ENCODE assay signal across 21 mouse cellular contexts in the genomic region with DNA sequence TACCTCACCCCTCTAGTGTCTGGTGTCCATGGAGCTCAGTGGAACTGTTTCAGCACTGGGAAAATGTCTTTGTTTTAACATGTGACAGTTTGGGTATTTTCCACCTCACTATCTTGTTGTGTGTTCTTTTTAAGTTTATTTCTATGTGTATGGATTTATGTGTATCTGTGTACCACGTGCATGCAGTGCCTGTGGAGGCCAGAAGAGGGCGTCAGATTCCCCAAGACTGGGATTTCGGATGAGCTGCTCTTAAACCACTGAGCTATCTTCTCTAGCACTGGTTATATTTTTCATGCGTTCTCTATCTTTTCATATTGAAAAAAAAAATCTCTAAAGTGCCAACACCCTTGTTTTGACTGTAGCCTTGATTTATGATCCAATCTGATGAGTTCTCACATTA.
DNase-seq lines count a peak whose midpoint lies in the region; ATAC-seq and TF ChIP-seq lines count a peak whose summit lies in the region.
"Had no signal": no experiment of that assay in that cellular context is flagged by ENCODE, and none has a peak within 500 bp of the region (broad histone marks: within the 10 kb centered on the region; RNA-seq: fewer than 3 reads in every experiment).

No protein-coding gene starts in this region.

- peak; percentile 10; the same call in 1 of the 2 replicates for TF ChIP-seq CTCF in forebrain, postnatal 0 days (IDR thresholded peaks at IDR 0.05; ENCODE audit: low read depth)
- peak; percentile 45 for TF ChIP-seq CTCF in layer of hippocampus, adult 2 months (conservative IDR thresholded peaks at IDR 0.05)
- peak; percentile 43 for TF ChIP-seq CTCF in ES-Bruce4 (IDR thresholded peaks at IDR 0.05; ENCODE audit: low read depth, low read length)

- no peaks in the 10 kb centered on the region for H3K36me3 ChIP-seq in forebrain, postnatal 0 days (ENCODE audit: insufficient read depth)
- no peaks in the 10 kb centered on the region for H3K36me3 ChIP-seq in forebrain, embryonic 16.5 days (ENCODE audit: control insufficient read depth, insufficient read depth)
- H3K36me3 ChIP-seq in ES-Bruce4 (ENCODE audit: control insufficient read depth, insufficient read depth, low read length, poor library complexity, severe bottlenecking), result no peaks in the 10 kb centered on the region
- H3K36me3 ChIP-seq: forebrain, embryonic 10.5 days; heart, embryonic 15.5 days; limb, embryonic 15.5 days; lung, embryonic 15.5 days; neural tube, embryonic 12.5 days had no signal

- no peaks in the 10 kb centered on the region for H3K4me1 ChIP-seq in forebrain, postnatal 0 days (ENCODE audit: insufficient read depth)
- H3K4me1 ChIP-seq in forebrain, embryonic 16.5 days (replicated peaks; ENCODE audit: control insufficient read depth, insufficient read depth, low read length), result no peaks in the 10 kb centered on the region
- no peaks in the 10 kb centered on the region for H3K4me1 ChIP-seq in ES-Bruce4 (ENCODE audit: control insufficient read depth, insufficient read depth, low read length)
- H3K4me1 ChIP-seq: heart, embryonic 15.5 days; limb, embryonic 15.5 days; lung, embryonic 15.5 days; neural tube, embryonic 12.5 days had no signal

- no peaks in the 10 kb centered on the region for H3K27me3 ChIP-seq in forebrain, postnatal 0 days (ENCODE audit: insufficient read depth, low read length)
- H3K27me3 ChIP-seq in forebrain, embryonic 16.5 days (replicated peaks; ENCODE audit: control insufficient read depth, insufficient read depth, low read length), result no peaks in the 10 kb centered on the region
- H3K27me3 ChIP-seq in ES-Bruce4 (ENCODE audit: control insufficient read depth, insufficient read depth, low read length, poor library complexity, severe bottlenecking), result no peaks in the 10 kb centered on the region
- H3K27me3 ChIP-seq: heart, embryonic 15.5 days; limb, embryonic 15.5 days; lung, embryonic 15.5 days; neural tube, embryonic 12.5 days had no signal

- DNase-seq in forebrain, postnatal 0 days, result no peak
- no peak for DNase-seq in layer of hippocampus, adult 2 months (ENCODE audit: low spot score in 2 of 2)
- DNase-seq in layer of hippocampus, adult 9-10 months (ENCODE audit: low spot score), result no peak
- peak; percentile 40 for DNase-seq in ZHBTc4 (ENCODE audit: low read depth, low spot score)
- DNase-seq in cerebellum, adult 18-20 months, result no peak
- DNase-seq in right cerebral cortex, adult 18-20 months, result no peak
- DNase-seq: adrenal gland, postnatal 25 days; cerebellum, adult 11-12 months; gastrocnemius, postnatal 14 days; heart, postnatal 4 days; kidney, adult 8-10 months; thymus, postnatal 36 days had no signal

- H3K4me3 ChIP-seq in forebrain, postnatal 0 days (ENCODE audit: low read depth, low read length), result no peak overlapping the region
- no peak overlapping the region for H3K4me3 ChIP-seq in forebrain, embryonic 16.5 days (replicated peaks; ENCODE audit: low read length)
- H3K4me3 ChIP-seq in layer of hippocampus, adult 2 months, result no peak overlapping the region
- no peak overlapping the region for H3K4me3 ChIP-seq in ES-Bruce4 (ENCODE audit: low read depth, low read length)
- H3K4me3 ChIP-seq: forebrain, embryonic 10.5 days; heart, embryonic 15.5 days; limb, embryonic 15.5 days; lung, embryonic 15.5 days; neural tube, embryonic 12.5 days had no signal

- 88% methylated on average over 4 of the region's 4 CpGs for WGBS in forebrain, postnatal 0 days
- WGBS in forebrain, embryonic 16.5 days, result 81% methylated on average over 4 of the region's 4 CpGs

- no peak for ATAC-seq in forebrain, postnatal 0 days
- no peak for ATAC-seq in forebrain, embryonic 16.5 days
- ATAC-seq: hindbrain, embryonic 16.5 days had no signal

- TF ChIP-seq EP300 in ES-Bruce4 (IDR thresholded peaks at IDR 0.05; ENCODE audit: insufficient read depth, low read depth, low read length), result no peak

- no peak overlapping the region for H3K9ac ChIP-seq in forebrain, postnatal 0 days
- no peak overlapping the region for H3K9ac ChIP-seq in forebrain, embryonic 16.5 days (replicated peaks; ENCODE audit: low read depth, low read length)
- H3K9ac ChIP-seq in ES-Bruce4 (ENCODE audit: low read depth, poor library complexity, severe bottlenecking), result no peak overlapping the region
- H3K9ac ChIP-seq: heart, embryonic 15.5 days; limb, embryonic 15.5 days; lung, embryonic 15.5 days; neural tube, embryonic 12.5 days had no signal

- no peaks in the 10 kb centered on the region for H3K9me3 ChIP-seq in forebrain, postnatal 0 days (ENCODE audit: low read length)
- no peaks in the 10 kb centered on the region for H3K9me3 ChIP-seq in forebrain, embryonic 16.5 days (ENCODE audit: control insufficient read depth, low read length)
- no peaks in the 10 kb centered on the region for H3K9me3 ChIP-seq in ES-Bruce4 (replicated peaks; ENCODE audit: control insufficient read depth, insufficient read depth, low read length, poor library complexity, severe bottlenecking)
- H3K9me3 ChIP-seq: forebrain, embryonic 10.5 days; heart, embryonic 15.5 days; limb, embryonic 15.5 days; lung, embryonic 15.5 days; neural tube, embryonic 12.5 days had no signal

- no peak for TF ChIP-seq POLR2A in ES-Bruce4 (IDR thresholded peaks at IDR 0.05; ENCODE audit: insufficient read depth, low read length)

- H3K27ac ChIP-seq in forebrain, postnatal 0 days (ENCODE audit: low read depth, low read length), result no peak overlapping the region
- no peak overlapping the region for H3K27ac ChIP-seq in forebrain, embryonic 16.5 days (ENCODE audit: low read length)
- no peak overlapping the region for H3K27ac ChIP-seq in layer of hippocampus, adult 2 months
- no peak overlapping the region for H3K27ac ChIP-seq in ES-Bruce4 (ENCODE audit: insufficient read depth, low read length)
- H3K27ac ChIP-seq: forebrain, embryonic 10.5 days; heart, embryonic 15.5 days; limb, embryonic 15.5 days; lung, embryonic 15.5 days; neural tube, embryonic 12.5 days had no signal

- H3K4me2 ChIP-seq in forebrain, postnatal 0 days (ENCODE audit: low read depth), result no peak overlapping the region
- no peak overlapping the region for H3K4me2 ChIP-seq in forebrain, embryonic 16.5 days (ENCODE audit: low read length)
- H3K4me2 ChIP-seq: heart, embryonic 15.5 days; limb, embryonic 15.5 days; lung, embryonic 15.5 days; midbrain, embryonic 11.5 days; neural tube, embryonic 12.5 days had no signal
